Comparison of ENCODE assay signal across 9 mouse cellular contexts in the genomic region with DNA sequence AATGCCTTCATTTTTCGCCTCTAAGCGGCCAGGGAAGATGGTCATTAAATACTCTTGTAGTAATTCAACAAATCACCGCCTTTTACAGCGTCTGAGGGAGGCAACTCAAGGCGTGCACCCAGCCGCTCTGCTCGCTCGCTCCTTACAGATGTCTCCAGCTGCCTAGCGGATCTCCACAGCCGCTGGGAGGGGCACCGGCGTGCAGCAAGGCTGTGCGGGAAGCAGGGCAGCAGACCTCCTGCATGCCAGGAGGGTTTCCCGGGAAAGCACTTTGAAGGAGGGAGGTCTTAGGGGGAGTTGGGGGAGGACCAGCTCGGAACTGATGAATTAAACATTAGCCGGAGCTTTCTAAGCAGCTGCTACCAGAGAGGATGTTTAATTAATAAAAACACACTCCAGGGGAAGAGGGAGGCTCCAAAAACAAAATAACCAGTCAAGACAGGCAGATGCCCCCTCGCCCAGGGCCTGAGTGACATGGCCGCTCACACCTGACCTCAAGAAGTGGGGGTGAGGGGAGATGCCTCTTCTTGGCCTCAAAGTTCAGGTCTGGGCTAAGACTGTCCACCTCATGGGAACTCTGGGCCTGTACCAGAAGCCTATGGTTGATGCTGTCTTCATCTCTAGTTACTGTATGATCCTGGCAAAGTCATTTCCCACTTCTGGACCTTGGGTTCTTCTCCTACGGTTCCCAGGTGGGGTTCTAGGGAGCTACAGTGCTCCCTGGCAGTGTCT. TPM values are rescaled to one million over a fixed set of nuclear protein-coding genes. Genes with fewer than 3 reads are reported as not detected.
DNase-seq lines count a peak whose midpoint lies in the region; ATAC-seq lines count a peak whose summit lies in the region.
"Had no signal": no experiment of that assay in that cellular context is flagged by ENCODE, and none has a peak within 500 bp of the region (broad histone marks: within the 10 kb centered on the region; RNA-seq: fewer than 3 reads in every experiment).

No protein-coding gene starts in this region.

- H3K9ac ChIP-seq in embryonic facial prominence, embryonic 12.5 days: 0 out of 2 replicates have a peak overlapping the region, but pooled peaks have one; percentile 19
- H3K9ac ChIP-seq in intestine, embryonic 16.5 days (ENCODE audit: low read depth, low read length): no peak overlapping the region

- no peaks in the 10 kb centered on the region for H3K9me3 ChIP-seq in embryonic facial prominence, embryonic 12.5 days
- H3K9me3 ChIP-seq in intestine, embryonic 16.5 days (ENCODE audit: control insufficient read depth, low read length): no peaks in the 10 kb centered on the region

- no peak overlapping the region for H3K4me3 ChIP-seq in embryonic facial prominence, embryonic 12.5 days
- H3K4me3 ChIP-seq in intestine, embryonic 16.5 days (ENCODE audit: low read length): no peak overlapping the region

- no peaks in the 10 kb centered on the region for H3K27me3 ChIP-seq in embryonic facial prominence, embryonic 12.5 days
- H3K27me3 ChIP-seq in intestine, embryonic 16.5 days (replicated peaks; ENCODE audit: control insufficient read depth, insufficient read depth, low read length): 0 out of 2 replicates have a peak, but pooled peaks cover 2% of the 10 kb centered on the region

- no peaks in the 10 kb centered on the region for H3K36me3 ChIP-seq in embryonic facial prominence, embryonic 12.5 days
- no peaks in the 10 kb centered on the region for H3K36me3 ChIP-seq in intestine, embryonic 16.5 days (ENCODE audit: control insufficient read depth, insufficient read depth, low read length)

- DNase-seq in frontal cortex, postnatal 10 days (ENCODE audit: low spot score in 2 of 2): peak; percentile 37 to 56
- DNase-seq in neural tube, embryonic 10.5 days (ENCODE audit: extremely low spot score, low spot score): peak; percentile 57
- DNase-seq in adrenal gland, postnatal 4 days (ENCODE audit: low spot score in 2 of 2): no peak
- no peak for DNase-seq in gastrocnemius, postnatal 10 days

- H3K4me1 ChIP-seq in embryonic facial prominence, embryonic 12.5 days: peaks cover 36% of the 10 kb centered on the region
- H3K4me1 ChIP-seq in intestine, embryonic 16.5 days (ENCODE audit: control insufficient read depth, insufficient read depth, low read length): no peaks in the 10 kb centered on the region

- ATAC-seq in frontal cortex, adult (ENCODE audit: low TSS enrichment): no peak
- peak; percentile 49; the same call in 1 of the 2 replicates for ATAC-seq in embryonic facial prominence, embryonic 12.5 days (ENCODE audit: insufficient number of reproducible peaks, insufficient read depth, low FRiP score, low TSS enrichment)
- ATAC-seq in intestine, embryonic 16.5 days: peak; percentile 70; the same call in 1 of the 2 replicates
- ATAC-seq in megakaryocyte-erythroid progenitor cell, adult 5-6 weeks (replicated peaks; ENCODE audit: low FRiP score, low TSS enrichment, poor library complexity, severe bottlenecking): no peak

- H3K27ac ChIP-seq in embryonic facial prominence, embryonic 12.5 days: 0 out of 2 replicates have a peak overlapping the region, but pooled peaks have one; percentile 17
- no peak overlapping the region for H3K27ac ChIP-seq in intestine, embryonic 16.5 days (ENCODE audit: low read length)

- H3K4me2 ChIP-seq in embryonic facial prominence, embryonic 12.5 days (replicated peaks): peak overlapping the region; percentile 33
- no peak overlapping the region for H3K4me2 ChIP-seq in intestine, embryonic 16.5 days (ENCODE audit: low read depth, low read length)

- WGBS in embryonic facial prominence, embryonic 12.5 days: 17% methylated on average over 19 of the region's 19 CpGs
- 12% methylated on average over 19 of the region's 19 CpGs for WGBS in intestine, embryonic 16.5 days

RNA-seq across cellular contexts. Expression of gene Disp3, which starts 39.7 kb away (rescaled TPM):
- 0.65 and 0.74 TPM in 2 replicates for polyA plus RNA-seq in embryonic facial prominence, embryonic 12.5 days (2016; fragmentation: Nextera tagmentation; extraction: Ambion mirVana)
- polyA plus RNA-seq in intestine, embryonic 16.5 days (2015; fragmentation: Nextera tagmentation; extraction: Ambion mirVana): 0.06 and 0.28 TPM in 2 replicates
- total RNA-seq in adrenal gland, postnatal 4 days (2021): 1 to 10 TPM in 1 of 2 experiments, under 1 TPM in 1; 0.95 to 1.2 TPM
- total RNA-seq in megakaryocyte-erythroid progenitor cell, adult 5-6 weeks (2014; fragmentation: Nextera tagmentation): not detected in 2 replicates
- total RNA-seq in megakaryocyte-erythroid progenitor cell, adult 5-6 weeks (2017): not detected in 2 replicates
- total RNA-seq in gastrocnemius, postnatal 10 days (2021): under 1 TPM; 0.07 to 0.29 TPM
- total RNA-seq: heart, postnatal 36 days had no signal

Comparison
In these comparisons a context has a peak if more than half of its experiments do, and no peak if none do; other contexts are left out.
1. DNase-seq: peak in frontal cortex, postnatal 10 days (2 of 2) and neural tube, embryonic 10.5 days (single experiment); none in adrenal gland, postnatal 4 days (0 of 2) and gastrocnemius, postnatal 10 days (single experiment).
2. ATAC-seq: peak in embryonic facial prominence, embryonic 12.5 days (single experiment) and intestine, embryonic 16.5 days (single experiment); none in frontal cortex, adult (single experiment) and megakaryocyte-erythroid progenitor cell, adult 5-6 weeks (single experiment).